12 mouse cellular contexts compared by ENCODE assay signal in genomic region chr10:7462006-7462405, GRCm38 (mm10). TPM values are rescaled to one million over a fixed set of nuclear protein-coding genes. Genes with fewer than 3 reads are reported as not detected.
DNase-seq lines count a peak whose midpoint lies in the region; ATAC-seq and TF ChIP-seq lines count a peak whose summit lies in the region.
"Had no signal": no experiment of that assay in that cellular context is flagged by ENCODE, and none has a peak within 500 bp of the region (broad histone marks: within the 10 kb centered on the region; RNA-seq: fewer than 3 reads in every experiment).

No protein-coding gene starts in this region.

- H3K4me2 ChIP-seq in kidney, embryonic 14.5 days (replicated peaks; ENCODE audit: low read depth, low read length) = no peak overlapping the region
- H3K4me2 ChIP-seq in neural tube, embryonic 15.5 days = no peak overlapping the region
- H3K4me2 ChIP-seq: embryonic facial prominence, embryonic 12.5 days; heart, embryonic 13.5 days; lung, embryonic 15.5 days had no signal

- peaks cover 5% of the 10 kb centered on the region; the same call in 1 of the 2 replicates for H3K9me3 ChIP-seq in kidney, embryonic 14.5 days (ENCODE audit: control insufficient read depth, low read length)
- no peaks in the 10 kb centered on the region for H3K9me3 ChIP-seq in MEL (replicated peaks; ENCODE audit: insufficient read depth, low read length)
- H3K9me3 ChIP-seq in neural tube, embryonic 15.5 days (replicated peaks) = peaks cover 3% of the 10 kb centered on the region; the same call in 1 of the 2 replicates
- peaks cover 13% of the 10 kb centered on the region for H3K9me3 ChIP-seq in midbrain, embryonic 10.5 days (replicated peaks)
- H3K9me3 ChIP-seq: lung, embryonic 15.5 days had no signal

- TF ChIP-seq CTCF in kidney, adult 2 months (conservative IDR thresholded peaks at IDR 0.05; ENCODE audit: insufficient read depth, insufficient read length, low read depth, low read length) = peak; percentile 47
- TF ChIP-seq CTCF in MEL (IDR thresholded peaks at IDR 0.05 in 2 of 3, conservative IDR thresholded peaks at IDR 0.05 in 1 of 3; ENCODE audit: control insufficient read depth in 1 of 3, insufficient read depth in 1 of 3, low read depth in 2 of 3, low read length in 3 of 3, poor library complexity in 1 of 3, severe bottlenecking in 1 of 3) = peak in 2 of 3 experiments; percentile 47 to 64; a peak in 4 of 6 replicates

- no peak overlapping the region for H3K9ac ChIP-seq in kidney, embryonic 14.5 days (ENCODE audit: low read depth, low read length)
- no peak overlapping the region for H3K9ac ChIP-seq in MEL (ENCODE audit: control insufficient read depth, low read depth, low read length, poor library complexity, severe bottlenecking)
- H3K9ac ChIP-seq in neural tube, embryonic 15.5 days (replicated peaks) = no peak overlapping the region
- H3K9ac ChIP-seq: embryonic facial prominence, embryonic 12.5 days; heart, embryonic 13.5 days; lung, embryonic 15.5 days had no signal

- H3K27ac ChIP-seq in kidney, adult 2 months (ENCODE audit: insufficient read depth, low read depth, low read length) = no peak overlapping the region
- H3K27ac ChIP-seq in kidney, embryonic 14.5 days (ENCODE audit: low read depth, low read length) = no peak overlapping the region
- no peak overlapping the region for H3K27ac ChIP-seq in MEL (ENCODE audit: control insufficient read depth, low read depth, low read length)
- no peak overlapping the region for H3K27ac ChIP-seq in neural tube, embryonic 15.5 days (replicated peaks)
- H3K27ac ChIP-seq in midbrain, embryonic 10.5 days (replicated peaks) = no peak overlapping the region
- H3K27ac ChIP-seq: embryonic facial prominence, embryonic 12.5 days; heart, embryonic 13.5 days; lung, embryonic 15.5 days had no signal

- no peak for TF ChIP-seq POLR2A in kidney, adult 2 months (IDR thresholded peaks at IDR 0.05; ENCODE audit: low read depth, low read length)
- TF ChIP-seq POLR2A in MEL (IDR thresholded peaks at IDR 0.05; ENCODE audit: control insufficient read depth in 1 of 2, insufficient read depth in 1 of 2, low read depth in 1 of 2, low read length in 2 of 2, poor library complexity in 1 of 2) = no peak

- TF ChIP-seq EP300 in MEL (IDR thresholded peaks at IDR 0.05; ENCODE audit: low read depth in 1 of 2, low read length in 2 of 2) = no peak

- TF ChIP-seq RAD21 in MEL (IDR thresholded peaks at IDR 0.05; ENCODE audit: low read depth, low read length) = peak; percentile 52

- H3K36me3 ChIP-seq in kidney, adult 2 months (ENCODE audit: control insufficient read depth, insufficient read depth, low read length) = no peaks in the 10 kb centered on the region
- no peaks in the 10 kb centered on the region for H3K36me3 ChIP-seq in kidney, embryonic 14.5 days (ENCODE audit: control insufficient read depth, insufficient read depth, low read length)
- no peaks in the 10 kb centered on the region for H3K36me3 ChIP-seq in MEL (ENCODE audit: control insufficient read depth in 1 of 2, insufficient read depth in 2 of 2, low read length in 2 of 2)
- H3K36me3 ChIP-seq in neural tube, embryonic 15.5 days = no peaks in the 10 kb centered on the region
- no peaks in the 10 kb centered on the region for H3K36me3 ChIP-seq in midbrain, embryonic 10.5 days
- H3K36me3 ChIP-seq: embryonic facial prominence, embryonic 12.5 days; lung, embryonic 15.5 days had no signal

- H3K4me3 ChIP-seq in kidney, adult 2 months (ENCODE audit: insufficient read depth, low read depth, low read length) = no peak overlapping the region
- H3K4me3 ChIP-seq in kidney, embryonic 14.5 days (ENCODE audit: low read length) = no peak overlapping the region
- no peak overlapping the region for H3K4me3 ChIP-seq in MEL (ENCODE audit: control insufficient read depth in 1 of 2, insufficient read depth in 1 of 2, low read depth in 2 of 2, low read length in 2 of 2)
- H3K4me3 ChIP-seq in neural tube, embryonic 15.5 days (replicated peaks) = no peak overlapping the region
- no peak overlapping the region for H3K4me3 ChIP-seq in midbrain, embryonic 10.5 days
- H3K4me3 ChIP-seq: embryonic facial prominence, embryonic 12.5 days; heart, embryonic 13.5 days; lung, embryonic 15.5 days had no signal

- no peak for ATAC-seq in kidney, embryonic 14.5 days (ENCODE audit: low FRiP score, low TSS enrichment)
- no peak for ATAC-seq in neural tube, embryonic 15.5 days (ENCODE audit: low FRiP score)

- 57% methylated on average over 3 of the region's 3 CpGs for WGBS in kidney, adult 2 months
- 38% methylated on average over 3 of the region's 3 CpGs for WGBS in kidney, embryonic 14.5 days
- 50% methylated on average over 3 of the region's 3 CpGs for WGBS in neural tube, embryonic 15.5 days
- 52% methylated on average over 3 of the region's 3 CpGs for WGBS in midbrain, embryonic 10.5 days

- no peaks in the 10 kb centered on the region for H3K27me3 ChIP-seq in kidney, adult 2 months (replicated peaks; ENCODE audit: control insufficient read depth, insufficient read depth, low read length)
- no peaks in the 10 kb centered on the region for H3K27me3 ChIP-seq in kidney, embryonic 14.5 days (ENCODE audit: control insufficient read depth, insufficient read depth, low read length)
- H3K27me3 ChIP-seq in MEL (ENCODE audit: control insufficient read depth in 1 of 2, insufficient read depth in 2 of 2, low read length in 2 of 2) = no peaks in the 10 kb centered on the region
- no peaks in the 10 kb centered on the region for H3K27me3 ChIP-seq in neural tube, embryonic 15.5 days (replicated peaks)
- H3K27me3 ChIP-seq in midbrain, embryonic 10.5 days (ENCODE audit: low read depth, poor library complexity, severe bottlenecking) = no peaks in the 10 kb centered on the region
- H3K27me3 ChIP-seq: embryonic facial prominence, embryonic 12.5 days; heart, embryonic 13.5 days; lung, embryonic 15.5 days had no signal

- H3K79me2 ChIP-seq in MEL (ENCODE audit: control insufficient read depth, insufficient read depth, low read length, poor library complexity) = no peaks in the 10 kb centered on the region

- DNase-seq in kidney, adult 2 months = peak; percentile 43
- DNase-seq in 416B (ENCODE audit: low read depth) (peak; percentile 73), MEL (ENCODE audit: low read depth, low spot score) (peak; percentile 39)
- DNase-seq in embryo, embryonic 11 days = peak; percentile 5
- no peak for DNase-seq in midbrain, embryonic 10.5 days (ENCODE audit: low spot score)
- DNase-seq in gastrocnemius, postnatal 25 days = no peak
- DNase-seq: cerebellum, adult 18-20 months had no signal

- H3K4me1 ChIP-seq in kidney, adult 2 months (ENCODE audit: control insufficient read depth, insufficient read depth, low read length) = no peaks in the 10 kb centered on the region
- no peaks in the 10 kb centered on the region for H3K4me1 ChIP-seq in kidney, embryonic 14.5 days (ENCODE audit: control insufficient read depth, insufficient read depth, low read length)
- no peaks in the 10 kb centered on the region for H3K4me1 ChIP-seq in MEL (ENCODE audit: control insufficient read depth in 1 of 2, insufficient read depth in 2 of 2, low read length in 2 of 2)
- H3K4me1 ChIP-seq in neural tube, embryonic 15.5 days = no peaks in the 10 kb centered on the region
- H3K4me1 ChIP-seq in midbrain, embryonic 10.5 days = no peaks in the 10 kb centered on the region
- H3K4me1 ChIP-seq: embryonic facial prominence, embryonic 12.5 days; heart, embryonic 13.5 days; lung, embryonic 15.5 days had no signal

TF ChIP-seq in MEL, 35 proteins besides CTCF, POLR2A, EP300 and RAD21:
- TF ChIP-seq USF1 (IDR thresholded peaks at IDR 0.05; ENCODE audit: low read depth, low read length) (no peak), SMC3 (IDR thresholded peaks at IDR 0.05; ENCODE audit: low read depth, low read length) (peak; percentile 42), JUND (IDR thresholded peaks at IDR 0.05; ENCODE audit: low read depth, low read length) (no peak)

RNA-seq across cellular contexts. Expression of gene Ulbp1, which starts 11.4 kb away (rescaled TPM):
- polyA plus RNA-seq in kidney, adult 2 months (2012; rRNA removed) = 0.07 and 0.23 TPM in 2 replicates
- polyA plus RNA-seq in kidney, embryonic 14.5 days (2014; fragmentation: Nextera tagmentation; extraction: Ambion mirVana) = 0.83 and 3.7 TPM in 2 replicates
- total RNA-seq in MEL (2012; rRNA removed) = 3.6 and 4.8 TPM in 2 replicates
- 1 to 10 TPM in 1 of 2 experiments, not detected in 1; 5.3 TPM for polyA plus RNA-seq in MEL (2012; ENCODE audit: insufficient read depth in 1 of 2, insufficient read length in 2 of 2, low read depth in 1 of 2, low replicate concordance in 2 of 2, missing spikeins in 1 of 2)
- 0.91 and 2.1 TPM in 2 replicates for polyA plus RNA-seq in neural tube, embryonic 15.5 days (2015; fragmentation: Nextera tagmentation; extraction: Ambion mirVana)
- polyA plus RNA-seq in midbrain, embryonic 10.5 days (2016; fragmentation: Nextera tagmentation; extraction: Ambion mirVana) = 1.1 and 1.4 TPM in 2 replicates
- 1 to 10 TPM in 1 of 2 experiments, under 1 TPM in 1; 0.46 to 1.8 TPM for total RNA-seq in gastrocnemius, postnatal 25 days (2021)

Comparison
In these comparisons a context has a peak if more than half of its experiments do, and no peak if none do; other contexts are left out.
1. DNase-seq: peak in kidney, adult 2 months (single experiment), 416B (single experiment), MEL (single experiment) and embryo, embryonic 11 days (single experiment); none in midbrain, embryonic 10.5 days (single experiment) and gastrocnemius, postnatal 25 days (single experiment).